Mouse (Mus musculus): Measurements from ENCODE around the gene Gm10184. TPM values are rescaled to one million over a fixed set of nuclear protein-coding genes. Genes with fewer than 3 reads are reported as not detected.
"Not testable (repeated sequence)": the region's sequence is repeated elsewhere in the genome, so short reads cannot be mapped to it uniquely, and the experiment has no call there.

Gene Gm10184
- total RNA-seq (2021) (10 to 100 TPM; 43.9 to 46.6 TPM), polyA plus RNA-seq (2012; rRNA removed) (30.8 and 37.0 TPM in 2 replicates)
- long read RNA-seq, partial matches to known transcripts, result 0 of 2 reads
- long read RNA-seq, other reads (novel, unspliced or antisense), result 0 of 2 reads

- Histone ChIP-seq H3K27me3 (ENCODE audit: control insufficient read depth, insufficient read depth, low read length) (no peaks in the 10 kb centered on the region), H3K4me1 (ENCODE audit: control insufficient read depth, insufficient read depth, low read length) (no peaks in the 10 kb centered on the region), H3K36me3 (ENCODE audit: control insufficient read depth, insufficient read depth, low read length) (no peaks in the 10 kb centered on the region), H3K9ac (ENCODE audit: low read depth, low read length) (no peak within 1 kb of the TSS), H3K79me2 (replicated peaks; ENCODE audit: control insufficient read depth, insufficient read depth, low read length) (no peaks in the 10 kb centered on the region), H3K27ac (no peak within 1 kb of the TSS), H3K4me3 (no peak within 1 kb of the TSS)
- WGBS, result 87% methylated on average over 6 of the region's 6 CpGs
- intact Hi-C loops (cut with DNase I), result no loop called here
- TF ChIP-seq EP300 (IDR thresholded peaks at IDR 0.05; ENCODE audit: insufficient read depth, low read depth, low read length) (no peak), CTCF (IDR thresholded peaks at IDR 0.05) (no peak), POLR2A (IDR thresholded peaks at IDR 0.05; ENCODE audit: insufficient read depth, low read depth, low read length) (no peak)
- DNase-seq, result no peak
Measured at GRCm38 (mm10) chr17:89910349-89910748, at the start of gene Gm10184. Gm10184 (minus strand) TSS chr17:89910449.

DNA sequence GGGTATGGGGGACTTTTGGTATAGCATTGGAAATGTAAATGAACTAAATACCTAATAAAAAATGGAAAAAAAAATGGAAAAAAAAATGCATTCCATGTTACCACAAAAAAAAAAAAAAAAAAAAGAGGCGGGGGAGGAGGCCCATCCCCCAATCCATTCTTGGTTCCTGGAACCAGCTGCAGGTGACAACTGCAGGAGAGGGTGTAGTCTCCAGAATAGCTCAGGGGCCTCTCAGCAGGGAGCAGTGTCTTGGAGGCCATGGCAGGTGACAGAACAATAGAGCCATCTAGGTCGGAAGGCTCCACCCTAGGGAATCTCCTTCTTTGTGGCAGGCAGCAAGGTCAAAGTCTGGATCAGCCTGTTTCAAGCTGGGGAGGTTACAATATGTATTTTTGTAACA lies 23.7 kb upstream of the Gm10184 start:
- H3K27me3 ChIP-seq (ENCODE audit: control insufficient read depth, insufficient read depth, low read length), result no peaks in the 10 kb centered on the region
- intact Hi-C loops (cut with DNase I), result no loop called here

DNA sequence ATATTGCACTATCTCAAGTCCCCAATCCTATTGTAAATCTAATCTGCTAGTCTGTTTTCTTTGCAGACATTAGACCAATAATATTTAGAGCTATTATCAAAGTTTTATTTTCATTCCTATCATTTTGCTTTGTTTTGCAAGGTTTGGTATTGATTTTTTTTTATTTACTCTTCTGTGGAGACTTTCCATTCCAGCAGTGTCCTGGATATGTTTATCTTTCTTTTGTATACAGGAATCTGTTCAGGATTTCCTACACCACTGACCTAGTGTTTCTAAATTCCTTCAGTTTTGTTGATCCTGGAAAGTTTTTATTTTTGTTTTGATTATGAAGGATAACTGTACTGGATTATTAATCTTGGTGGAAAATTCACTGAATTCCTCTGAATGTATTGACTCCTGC lies 2.6 kb downstream of the Gm10184 start:
- Histone ChIP-seq H3K4me3 (no peak overlapping the region), H3K79me2 (replicated peaks; ENCODE audit: control insufficient read depth, insufficient read depth, low read length) (no peaks in the 10 kb centered on the region), H3K27me3 (ENCODE audit: control insufficient read depth, insufficient read depth, low read length) (no peaks in the 10 kb centered on the region), H3K27ac (no peak overlapping the region), H3K36me3 (ENCODE audit: control insufficient read depth, insufficient read depth, low read length) (no peaks in the 10 kb centered on the region), H3K4me1 (ENCODE audit: control insufficient read depth, insufficient read depth, low read length) (no peaks in the 10 kb centered on the region), H3K9ac (ENCODE audit: low read depth, low read length) (no peak overlapping the region)
- TF ChIP-seq CTCF (IDR thresholded peaks at IDR 0.05), result no peak
- intact Hi-C loops (cut with DNase I), result no loop called here
- no peak for DNase-seq

More for the DNA sequence above, 23.7 kb upstream of the Gm10184 start:
- no peaks in the 10 kb centered on the region for H3K4me1 ChIP-seq (ENCODE audit: control insufficient read depth, insufficient read depth, low read length)
- H3K79me2 ChIP-seq (replicated peaks; ENCODE audit: control insufficient read depth, insufficient read depth, low read length), result no peaks in the 10 kb centered on the region
- no peaks in the 10 kb centered on the region for H3K36me3 ChIP-seq (ENCODE audit: control insufficient read depth, insufficient read depth, low read length)
- no peak overlapping the region for H3K4me3 ChIP-seq
- DNase-seq, result no peak
- TF ChIP-seq CTCF (IDR thresholded peaks at IDR 0.05) (no peak), EP300 (IDR thresholded peaks at IDR 0.05; ENCODE audit: insufficient read depth, low read depth, low read length) (no peak), POLR2A (IDR thresholded peaks at IDR 0.05; ENCODE audit: insufficient read depth, low read depth, low read length) (no peak)
- no peak overlapping the region for H3K9ac ChIP-seq (ENCODE audit: low read depth, low read length)
- H3K27ac ChIP-seq, result no peak overlapping the region
- WGBS, result 66% methylated on average over 2 of the region's 2 CpGs

- DNase-seq; intact Hi-C loops (cut with DNase I); H3K27ac ChIP-seq; H3K79me2 ChIP-seq (replicated peaks; ENCODE audit: control insufficient read depth, insufficient read depth, low read length); H3K9ac ChIP-seq (ENCODE audit: low read depth, low read length); H3K4me1 ChIP-seq (ENCODE audit: control insufficient read depth, insufficient read depth, low read length); H3K27me3 ChIP-seq (ENCODE audit: control insufficient read depth, insufficient read depth, low read length); H3K36me3 ChIP-seq (ENCODE audit: control insufficient read depth, insufficient read depth, low read length); H3K4me3 ChIP-seq: not testable (repeated sequence)
- 81% methylated on average over 5 of the region's 5 CpGs for WGBS
Measured at GRCm38 (mm10) chr17:89904701-89905100, 5.5 kb downstream of the Gm10184 start.

GRCm38 (mm10) chr17:89902767-89903166 lies 7.5 kb downstream of the Gm10184 start:
- TF ChIP-seq POLR2A (IDR thresholded peaks at IDR 0.05; ENCODE audit: insufficient read depth, low read depth, low read length), result no peak
- TF ChIP-seq EP300 (IDR thresholded peaks at IDR 0.05; ENCODE audit: insufficient read depth, low read depth, low read length), result no peak
- TF ChIP-seq CTCF (IDR thresholded peaks at IDR 0.05), result no peak
- Histone ChIP-seq H3K36me3 (ENCODE audit: control insufficient read depth, insufficient read depth, low read length) (no peaks in the 10 kb centered on the region), H3K9ac (ENCODE audit: low read depth, low read length) (no peak overlapping the region), H3K79me2 (replicated peaks; ENCODE audit: control insufficient read depth, insufficient read depth, low read length) (no peaks in the 10 kb centered on the region), H3K27ac (no peak overlapping the region), H3K27me3 (ENCODE audit: control insufficient read depth, insufficient read depth, low read length) (no peaks in the 10 kb centered on the region), H3K4me3 (no peak overlapping the region), H3K4me1 (ENCODE audit: control insufficient read depth, insufficient read depth, low read length) (no peaks in the 10 kb centered on the region)
- WGBS, result 79% methylated on average over 1 of the region's 1 CpGs
- DNase-seq, result no peak
- intact Hi-C loops (cut with DNase I), result no loop called here

GRCm38 (mm10) chr17:89900610-89901009 lies 9.6 kb downstream of the Gm10184 start:
- TF ChIP-seq EP300 (IDR thresholded peaks at IDR 0.05; ENCODE audit: insufficient read depth, low read depth, low read length) (no peak), CTCF (IDR thresholded peaks at IDR 0.05) (no peak), POLR2A (IDR thresholded peaks at IDR 0.05; ENCODE audit: insufficient read depth, low read depth, low read length) (no peak)
- DNase-seq, result no peak
- H3K36me3 ChIP-seq (ENCODE audit: control insufficient read depth, insufficient read depth, low read length), result no peaks in the 10 kb centered on the region
- no peak overlapping the region for H3K4me3 ChIP-seq
- H3K27ac ChIP-seq, result no peak overlapping the region
- H3K9ac ChIP-seq (ENCODE audit: low read depth, low read length), result no peak overlapping the region
- no peaks in the 10 kb centered on the region for H3K27me3 ChIP-seq (ENCODE audit: control insufficient read depth, insufficient read depth, low read length)
- intact Hi-C loops (cut with DNase I), result no loop called here
- H3K79me2 ChIP-seq (replicated peaks; ENCODE audit: control insufficient read depth, insufficient read depth, low read length), result no peaks in the 10 kb centered on the region
- no peaks in the 10 kb centered on the region for H3K4me1 ChIP-seq (ENCODE audit: control insufficient read depth, insufficient read depth, low read length)
- 57% methylated on average over 7 of the region's 7 CpGs for WGBS

Data from heart, adult 2 months (tissue).